Mouse (Mus musculus) spleen, adult 2 months (tissue): Measurements from ENCODE around the gene Nkx2-9. TPM values are rescaled to one million over a fixed set of nuclear protein-coding genes. Genes with fewer than 3 reads are reported as not detected.

Experiments
- DNase-seq, 2 experiments: peaks; one replicate each; pipeline versions ENCODE4 v3.0.0 to v3.0.0-alpha.2; 2012 to 2021; ENCODE audit warnings: low spot score in 2 of 2, low read depth in 1 of 2
- H3K27ac ChIP-seq: fragments of 200-500 bp; 2 replicates; pipeline ENCODE4 v1.5.1; 2012; ENCODE audit warnings: low read length, inconsistent platforms; ENCODE audit not compliant: insufficient read depth
- H3K27me3 ChIP-seq: fragments of 200-500 bp; 2 replicates; pipeline ENCODE4 v1.6.1; 2012; ENCODE audit warnings: mild to moderate bottlenecking, moderate library complexity, low read length, inconsistent platforms; ENCODE audit not compliant: control insufficient read depth, insufficient read depth
- H3K36me3 ChIP-seq: fragments of 200-500 bp; 2 replicates; pipeline ENCODE4 v1.6.1; 2012; ENCODE audit warnings: mild to moderate bottlenecking, low read length, inconsistent platforms; ENCODE audit not compliant: control insufficient read depth, insufficient read depth
- H3K4me1 ChIP-seq: fragments of 200-500 bp; 2 replicates; pipeline ENCODE4 v1.6.1; 2011; ENCODE audit warnings: inconsistent platforms; ENCODE audit not compliant: control insufficient read depth, insufficient read depth, insufficient read length
- H3K4me3 ChIP-seq: fragments of 200-500 bp; 2 replicates; pipeline ENCODE4 v1.5.1; 2011; ENCODE audit warnings: mild to moderate bottlenecking, inconsistent platforms; ENCODE audit not compliant: insufficient read depth, insufficient read length; ENCODE audit errors: extremely low read depth
- CTCF ChIP-seq: fragments of 200-500 bp; IDR thresholded peaks from 2 replicates; pipeline ENCODE4 v1.5.1; 2011; ENCODE audit warnings: mild to moderate bottlenecking, inconsistent platforms; ENCODE audit not compliant: insufficient read depth, insufficient read length, insufficient replicate concordance; ENCODE audit errors: extremely low read depth
- POLR2A ChIP-seq: fragments of 200-500 bp; IDR thresholded peaks from 2 replicates; pipeline ENCODE4 v1.6.1; 2011; ENCODE audit warnings: low read depth, low read length, inconsistent platforms
- WGBS: fragments of 180-500 bp; shearing (Covaris S2); methylation state at CpG from one replicate; pipeline ENCODE4 v1.1.7; 2018; 5-methylcytosine and 5-hydroxymethylcytosine counted together
- polyA plus RNA-seq: library from polyadenylated mRNA; depleted of rRNA; stranded (reverse); fragments of >200 nt; gene quantifications from 2 replicates; pipeline ENCODE4 v1.2.3, GENCODE M21; 2012; rRNA removed

Gene Nkx2-9
- polyA plus RNA-seq, 1 experiment: not detected

GRCm38 (mm10) chr12:56613438-56613830, 350 bp upstream of the Nkx2-9 start:
- H3K36me3 ChIP-seq: no peaks in the 10 kb centered on the region
- TF ChIP-seq POLR2A: no peak
- no peaks in the 10 kb centered on the region; the same call in 1 of the 2 replicates for H3K4me1 ChIP-seq
- DNase-seq: no peak
- 12% methylated on average over 6 of the region's 6 CpGs for WGBS
- H3K4me3 ChIP-seq: no peak overlapping the region
- no peak overlapping the region for H3K27ac ChIP-seq
- peaks cover 16% of the 10 kb centered on the region for H3K27me3 ChIP-seq

- Histone ChIP-seq H3K27me3 (peaks cover 16% of the 10 kb centered on the region), H3K4me1 (no peaks in the 10 kb centered on the region; the same call in 1 of the 2 replicates), H3K36me3 (no peaks in the 10 kb centered on the region), H3K4me3 (no peak overlapping the region), H3K27ac (no peak overlapping the region)
- TF ChIP-seq CTCF: no peak
- no peak for TF ChIP-seq POLR2A
- no peak for DNase-seq
- WGBS: 6% methylated on average over 10 of the region's 10 CpGs
These were observed 742 bp downstream of the Nkx2-9 start for GRCm38 (mm10) chr12:56612349-56612735.

- 5% methylated on average over 57 of the region's 57 CpGs for WGBS
- peaks cover 16% of the 10 kb centered on the region for H3K27me3 ChIP-seq
- H3K4me3 ChIP-seq: no peak overlapping the region
- H3K36me3 ChIP-seq: no peaks in the 10 kb centered on the region
- H3K4me1 ChIP-seq: no peaks in the 10 kb centered on the region; the same call in 1 of the 2 replicates
- H3K27ac ChIP-seq: no peak overlapping the region
- no peak for DNase-seq
- TF ChIP-seq CTCF: no peak
These were observed 1.4 kb downstream of the Nkx2-9 start for GRCm38 (mm10) chr12:56611504-56612348.

- TF ChIP-seq CTCF: no peak
- no peak for TF ChIP-seq POLR2A
- peaks cover 16% of the 10 kb centered on the region for H3K27me3 ChIP-seq
- H3K4me1 ChIP-seq: no peaks in the 10 kb centered on the region; the same call in 1 of the 2 replicates
- DNase-seq: no peak
- H3K36me3 ChIP-seq: no peaks in the 10 kb centered on the region
- WGBS: 9% methylated on average over 6 of the region's 6 CpGs
- no peak overlapping the region for H3K27ac ChIP-seq
- no peak overlapping the region for H3K4me3 ChIP-seq
These were observed 2.2 kb downstream of the Nkx2-9 start for GRCm38 (mm10) chr12:56610851-56611250.

- Histone ChIP-seq H3K27me3 (no peaks in the 10 kb centered on the region), H3K4me3 (no peak overlapping the region), H3K27ac (no peak overlapping the region), H3K36me3 (no peaks in the 10 kb centered on the region), H3K4me1 (no peaks in the 10 kb centered on the region)
- WGBS: 6% methylated on average over 4 of the region's 4 CpGs
- no peak for DNase-seq
- peak; percentile 19; the same call in 1 of the 2 replicates for TF ChIP-seq CTCF
- TF ChIP-seq POLR2A: no peak
These were observed 21.4 kb downstream of the Nkx2-9 start for GRCm38 (mm10) chr12:56591722-56592121.

GRCm38 (mm10) chr12:56587830-56588229, 25.3 kb downstream of the Nkx2-9 start:
- no peaks in the 10 kb centered on the region for H3K4me1 ChIP-seq
- H3K4me3 ChIP-seq: no peak overlapping the region
- TF ChIP-seq CTCF (no peak), POLR2A (no peak)
- DNase-seq: no peak
- no peaks in the 10 kb centered on the region for H3K27me3 ChIP-seq
- H3K36me3 ChIP-seq: no peaks in the 10 kb centered on the region
- WGBS: 31% methylated on average over 6 of the region's 6 CpGs
- no peak overlapping the region for H3K27ac ChIP-seq

Other genes starting within 250 kb of the Nkx2-9 start
- gene Nkx2-1, start 76.4 kb downstream of the Nkx2-9 start, polyA plus RNA-seq: not detected in 2 replicates
- gene Pax9, start 78.5 kb upstream of the Nkx2-9 start, polyA plus RNA-seq: not detected in 2 replicates